Mouse (Mus musculus) CD4-positive, CD25-positive, alpha-beta regulatory T cell, adult 2 months (primary cell): ENCODE measurements around the gene Lrrc31.
A peak's percentile ranks its signal among the peaks of the same experiment; 100 is the strongest.

Experiments used
- DNase-seq: peaks from one replicate; pipeline ENCODE4 v3.0.0-alpha.2; 2012; ENCODE audit warnings: low read depth, low spot score

Lrrc31 gene

DNA sequence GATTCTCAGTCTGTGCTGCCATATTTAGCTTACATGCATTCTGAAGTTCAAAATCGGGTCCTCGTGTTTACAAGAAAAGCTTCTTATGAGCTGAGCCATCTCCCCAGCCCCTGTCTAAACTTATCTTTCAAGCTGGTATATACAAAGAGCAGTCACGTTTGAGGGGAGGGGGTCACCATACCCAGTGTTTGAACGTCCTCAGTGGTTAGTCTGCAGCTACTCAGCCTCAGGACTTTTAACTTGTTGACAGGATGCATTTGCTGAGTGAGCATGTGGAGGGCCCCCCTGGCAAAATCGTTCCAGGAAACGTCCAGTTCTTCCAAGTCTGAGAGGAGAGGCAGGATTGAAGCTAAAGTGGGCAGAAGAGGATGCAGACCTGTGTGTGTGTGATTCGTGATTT lies 8.7 kb downstream of the Lrrc31 start:
- no peak for DNase-seq

DNA sequence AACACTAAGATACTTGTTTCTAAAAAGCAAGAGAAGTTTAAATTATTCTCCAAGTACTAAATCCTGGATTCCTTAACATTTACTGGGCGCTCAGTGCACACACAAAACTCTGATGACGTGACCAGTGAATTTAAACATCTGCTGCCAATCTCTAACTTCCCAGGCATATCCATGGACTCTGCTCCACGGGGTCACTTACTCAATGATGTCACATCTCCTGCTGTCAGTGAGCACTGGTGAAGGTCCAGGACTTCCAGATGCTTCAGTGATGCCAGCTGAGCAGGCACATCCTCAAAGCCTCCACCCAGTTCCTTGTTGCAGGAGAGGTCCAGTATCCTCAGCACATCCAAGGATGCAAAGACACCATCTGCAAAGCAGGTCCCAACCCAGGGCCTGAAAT lies 12.4 kb downstream of the Lrrc31 start:
- no peak for DNase-seq

DNA sequence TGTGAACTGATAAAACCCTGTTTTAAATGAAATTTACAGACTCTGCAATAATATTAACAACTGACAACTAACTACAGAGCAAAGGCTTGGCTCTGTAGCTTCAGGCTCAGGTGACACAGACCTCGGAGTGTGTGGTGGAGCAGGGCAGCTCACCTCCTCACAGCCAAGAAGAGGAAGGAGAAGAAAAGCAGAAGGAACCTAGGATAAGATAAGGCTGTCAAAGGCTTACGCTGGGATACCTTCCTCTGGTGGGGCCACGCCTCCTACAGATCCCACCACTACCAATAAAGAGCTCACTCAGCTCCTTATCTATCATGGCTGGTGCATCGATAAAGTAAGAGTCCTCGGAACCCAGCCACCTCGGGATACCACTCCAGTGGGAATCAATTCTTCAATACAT lies 16.5 kb downstream of the Lrrc31 start:
- DNase-seq: no peak

DNA sequence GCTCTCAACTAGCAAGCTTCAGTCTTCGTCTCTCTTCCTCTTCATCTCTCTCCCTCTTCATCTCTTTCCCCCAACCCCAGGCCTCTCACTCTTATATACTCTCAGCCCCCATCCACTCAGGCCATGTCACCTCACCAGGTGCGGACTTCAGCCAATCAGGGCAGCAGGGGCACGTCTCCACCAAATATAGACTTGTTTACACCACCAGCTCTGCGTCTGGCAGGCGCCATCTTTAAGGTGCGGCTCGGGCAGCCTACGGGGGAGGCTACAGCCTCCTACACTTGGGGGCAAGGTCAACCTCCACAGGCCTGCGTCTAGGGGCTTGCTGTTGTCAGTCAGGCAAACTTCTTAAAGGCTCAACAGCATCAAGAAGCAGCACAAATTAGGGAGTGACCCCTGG lies 41.2 kb downstream of the Lrrc31 start:
- no peak for DNase-seq

DNA sequence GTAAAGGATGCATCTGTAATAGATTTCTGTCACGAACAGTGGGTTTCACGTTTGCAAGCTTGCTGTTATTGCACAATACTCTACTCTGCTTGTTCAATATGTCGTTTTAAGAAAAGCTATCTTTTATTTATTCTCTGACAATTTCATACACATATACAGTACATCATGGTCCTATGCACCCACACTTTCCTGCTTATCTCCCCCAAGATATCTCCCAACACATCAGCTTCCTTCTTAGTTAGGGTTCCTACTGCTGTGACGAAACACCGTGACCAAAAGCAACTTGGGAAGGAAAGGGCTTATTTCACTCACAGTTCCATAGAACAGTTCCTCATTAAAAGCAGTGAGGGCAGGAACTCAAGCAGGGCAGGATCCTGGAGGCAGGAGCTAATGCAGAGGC lies 43.7 kb downstream of the Lrrc31 start:
- no peak for DNase-seq

DNA sequence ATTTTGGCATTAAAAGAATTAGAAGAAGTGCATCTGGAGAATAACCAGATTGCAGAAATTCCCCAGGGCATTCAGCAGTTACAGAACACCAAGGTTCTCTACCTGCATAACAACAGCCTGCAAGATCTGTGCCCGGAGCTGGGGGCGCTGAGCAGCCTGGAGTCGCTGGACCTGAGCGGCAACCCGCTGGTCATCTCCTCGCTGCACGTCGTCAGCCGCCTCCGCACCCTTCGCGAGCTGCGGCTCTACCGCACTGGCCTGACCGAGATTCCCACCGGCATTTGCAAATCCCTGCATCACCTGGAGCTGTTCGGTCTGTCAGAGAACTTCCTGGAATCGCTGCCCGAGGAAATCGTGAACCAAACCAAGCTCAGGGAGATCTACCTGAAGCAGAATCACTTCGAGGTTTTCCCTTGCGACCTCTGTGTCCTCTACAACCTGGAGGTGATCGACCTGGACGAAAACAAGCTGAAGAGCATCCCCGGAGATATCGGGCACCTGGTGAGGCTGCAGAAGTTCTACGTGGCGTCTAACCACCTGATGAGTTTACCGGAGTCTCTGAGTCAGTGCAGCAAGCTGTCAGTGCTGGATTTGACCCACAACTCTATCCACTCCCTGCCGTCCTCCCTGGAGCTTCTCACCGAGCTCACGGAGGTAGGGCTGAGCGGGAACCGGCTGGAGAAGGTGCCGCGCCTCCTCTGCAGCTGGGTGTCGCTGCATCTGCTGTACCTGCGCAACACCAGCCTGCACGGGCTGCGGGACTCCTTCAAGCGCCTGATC lies 49.4 kb downstream of the Lrrc31 start:
- DNase-seq: peak; percentile 37

DNA sequence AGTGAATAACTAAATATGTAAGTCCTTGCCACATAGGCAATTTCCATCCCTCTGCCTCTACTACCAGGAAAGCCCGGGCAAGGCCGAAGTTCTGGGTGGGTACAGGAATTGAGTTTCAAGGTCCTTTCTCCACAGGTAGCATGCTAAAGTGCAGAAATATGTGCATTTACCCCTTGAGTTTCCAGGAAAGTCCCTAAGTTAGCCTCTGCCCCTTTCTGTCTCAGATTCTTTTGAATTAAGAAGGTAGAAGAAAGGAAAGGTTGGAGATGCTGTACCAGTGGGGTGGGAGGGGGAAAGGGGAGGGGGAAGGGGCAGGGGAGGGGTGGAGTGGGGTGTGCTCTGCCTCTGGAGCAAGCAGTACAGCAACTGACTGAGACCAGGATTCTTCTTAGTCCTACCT lies 51.2 kb downstream of the Lrrc31 start:
- DNase-seq: no peak

DNA sequence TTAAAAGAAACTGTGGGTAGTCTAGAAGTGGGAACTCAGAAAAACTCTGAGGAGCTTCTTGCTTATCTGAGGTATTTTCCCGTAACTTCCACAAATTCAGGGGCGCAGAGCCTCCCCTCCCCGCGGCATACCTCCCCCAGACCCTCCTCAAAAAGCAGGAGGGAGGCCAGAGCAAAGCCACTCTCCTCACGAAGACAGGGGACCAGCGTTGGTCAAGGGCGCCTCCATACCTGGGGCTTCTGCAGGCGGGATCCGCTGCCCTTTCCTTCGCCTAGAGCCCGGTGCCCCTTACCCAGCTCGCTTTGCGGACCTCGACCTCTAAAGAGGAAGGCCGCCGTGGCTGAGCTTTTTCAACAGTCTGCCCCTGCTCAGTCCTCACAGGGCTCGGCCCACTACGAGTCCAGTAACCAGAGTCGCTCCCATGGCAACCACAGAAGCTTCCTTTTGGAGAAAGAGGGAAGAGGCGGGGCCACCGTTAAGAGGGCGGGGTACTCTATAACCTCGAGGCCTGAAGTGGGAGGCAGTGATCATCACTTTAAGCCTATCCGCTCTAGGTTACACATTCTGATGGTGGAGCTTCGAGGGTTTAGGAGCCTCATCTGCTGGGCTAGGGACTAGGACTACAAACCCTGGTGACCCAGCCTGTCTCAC lies 52.1 kb downstream of the Lrrc31 start, which contains the start of gene Lrrc34:
Gene Lrrc34 (minus strand): TSS at position 430 of the 651 bp plus-strand sequence.
- peak; percentile 2 for DNase-seq

DNA sequence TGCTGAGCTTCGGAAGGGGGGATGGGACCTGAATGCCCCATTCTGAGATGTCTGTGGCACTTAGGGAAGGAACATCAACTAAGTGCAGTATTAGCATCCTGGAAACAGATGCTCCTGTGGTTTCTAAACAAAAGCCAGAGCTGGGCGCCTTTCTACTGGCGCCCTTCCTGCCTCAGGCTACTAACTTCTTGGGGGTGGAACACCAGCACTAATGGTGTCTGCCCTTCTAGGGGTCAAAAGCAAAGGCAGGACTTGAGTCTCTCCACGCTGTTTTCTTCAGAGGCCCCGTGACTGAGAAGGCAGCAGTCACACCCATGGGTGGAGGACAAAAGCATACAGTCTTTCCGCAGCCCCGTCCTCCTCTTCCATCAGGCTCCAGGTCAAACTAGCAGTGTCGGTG lies 52.9 kb downstream of the Lrrc31 start:
- DNase-seq: no peak

DNA sequence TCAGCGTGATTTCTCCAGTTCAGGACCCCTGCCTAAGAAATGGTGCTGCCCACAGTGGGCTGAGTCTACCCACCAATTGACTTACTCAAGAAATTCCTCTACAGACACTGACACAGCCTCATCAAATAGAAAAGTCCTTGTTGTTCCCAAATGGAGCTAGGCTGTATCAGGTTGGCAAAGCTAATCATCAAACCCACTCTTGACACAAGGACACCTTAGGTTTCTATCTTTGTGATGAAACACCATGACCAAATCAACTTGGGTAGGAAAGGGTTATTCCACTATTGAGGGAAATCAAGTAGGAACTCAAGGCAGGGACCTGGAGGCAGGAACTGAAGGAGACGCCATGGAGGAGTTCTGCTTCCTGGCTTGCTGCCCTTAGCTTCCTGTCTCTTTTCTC lies 55.4 kb downstream of the Lrrc31 start, which contains the start of gene Lrriq4:
Gene Lrriq4 (plus strand): TSS at position 301 of the 400 bp plus-strand sequence.
- no peak for DNase-seq

DNA sequence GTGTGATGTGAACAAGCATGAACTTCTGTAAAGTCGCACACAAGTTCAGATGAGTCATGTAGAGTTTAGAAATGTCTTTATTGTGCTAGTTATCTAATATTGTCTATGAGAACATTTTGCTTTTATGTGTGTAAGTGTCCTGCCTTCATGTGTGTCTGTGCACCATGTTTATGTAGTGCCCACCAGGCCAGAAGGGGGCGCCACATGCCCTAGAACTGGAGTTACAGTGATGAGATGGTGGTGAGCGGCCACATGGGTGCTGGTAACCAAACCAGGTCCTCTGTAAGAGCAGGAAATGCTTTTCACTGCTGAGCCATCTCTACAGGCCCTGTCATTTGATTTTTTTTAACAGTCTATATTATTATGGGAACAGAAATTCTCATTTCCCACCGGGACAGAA lies 64.0 kb downstream of the Lrrc31 start:
- no peak for DNase-seq

DNA sequence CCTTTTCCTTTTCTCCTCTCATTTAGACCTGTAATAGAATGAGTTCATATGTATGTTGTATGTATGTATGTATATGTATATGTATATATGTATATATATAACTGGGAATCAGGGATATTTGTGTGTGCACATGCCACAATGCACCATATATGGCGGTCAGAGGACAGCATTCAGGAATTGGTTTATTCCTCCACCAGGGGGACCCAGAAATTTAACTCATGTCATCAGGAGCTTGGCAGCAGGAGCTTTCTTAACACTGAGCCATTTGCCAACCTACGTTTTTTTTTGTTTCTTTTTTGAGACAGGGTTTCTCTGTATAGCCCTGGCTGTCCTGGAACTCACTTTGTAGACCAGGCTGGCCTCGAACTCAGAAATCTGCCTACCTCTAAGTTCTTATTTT lies 66.0 kb downstream of the Lrrc31 start:
- DNase-seq: no peak
